Mouse (Mus musculus) midbrain, embryonic 10.5 days (tissue): ENCODE results near the gene Tcf12. TPM values are rescaled to one million over a fixed set of nuclear protein-coding genes. Genes with fewer than 3 reads are reported as not detected.

ENCODE experiments used
- DNase-seq: peaks from one replicate; pipeline ENCODE4 v3.0.0-alpha.2; 2017; ENCODE audit warnings: low spot score
- H3K27ac ChIP-seq: fragments of 300-500 bp; sonication (generic); replicated peaks from 2 replicates; pipeline ENCODE4 v1.5.1; 2016; ENCODE audit warnings: mild to moderate bottlenecking
- H3K27me3 ChIP-seq: fragments of 300-500 bp; sonication (generic); 2 replicates; pipeline ENCODE4 v1.6.1; 2016; ENCODE audit warnings: low read depth, mild to moderate bottlenecking; ENCODE audit not compliant: poor library complexity, severe bottlenecking
- H3K36me3 ChIP-seq: fragments of 300-500 bp; sonication (generic); 2 replicates; pipeline ENCODE4 v1.6.1; 2016; ENCODE audit warnings: mild to moderate bottlenecking, moderate library complexity
- H3K4me1 ChIP-seq: fragments of 300-500 bp; sonication (generic); 2 replicates; pipeline ENCODE4 v1.6.1; 2016
- H3K4me3 ChIP-seq: fragments of 300-500 bp; sonication (generic); 2 replicates; pipeline ENCODE4 v1.5.1; 2016; ENCODE audit warnings: mild to moderate bottlenecking, moderate library complexity
- H3K9me3 ChIP-seq: fragments of 300-500 bp; sonication (generic); replicated peaks from 2 replicates; pipeline ENCODE4 v1.6.1; 2016; ENCODE audit warnings: mild to moderate bottlenecking
- WGBS: fragments of 180-500 bp; shearing (Covaris S2); methylation state at CpG from one replicate; pipeline ENCODE4 v1.1.7; 2016; 5-methylcytosine and 5-hydroxymethylcytosine counted together
- polyA plus RNA-seq: library from polyadenylated mRNA; unstranded; fragments of >200 nt; fragmentation: Nextera tagmentation; extraction: Ambion mirVana; gene quantifications from 2 replicates; pipeline ENCODE4 v1.2.1, GENCODE M21; 2016

Gene Tcf12
- polyA plus RNA-seq, 1 experiment from 2014 or later: 165 TPM

GRCm38 (mm10) chr9:72008634-72009033, 103.0 kb downstream of the Tcf12 start:
- Histone ChIP-seq H3K4me1 (peaks cover 3% of the 10 kb centered on the region; the same call in 1 of the 2 replicates), H3K27me3 (no peaks in the 10 kb centered on the region), H3K27ac (no peak overlapping the region), H3K4me3 (no peak overlapping the region), H3K9me3 (no peaks in the 10 kb centered on the region), H3K36me3 (peaks cover 3% of the 10 kb centered on the region)
- DNase-seq: no peak
- WGBS: 98% methylated on average over 1 of the region's 1 CpGs

- Histone ChIP-seq H3K4me1 (0 out of 2 replicates have a peak, but pooled peaks cover 3% of the 10 kb centered on the region), H3K27me3 (no peaks in the 10 kb centered on the region), H3K27ac (no peak overlapping the region), H3K4me3 (no peak overlapping the region), H3K36me3 (0 out of 2 replicates have a peak, but pooled peaks cover 5% of the 10 kb centered on the region), H3K9me3 (no peaks in the 10 kb centered on the region)
- DNase-seq: no peak
- 92% methylated on average over 3 of the region's 3 CpGs for WGBS
Observed at GRCm38 (mm10) chr9:71991147-71991546, 120.5 kb downstream of the Tcf12 start.

- no peak overlapping the region for H3K4me3 ChIP-seq
- no peaks in the 10 kb centered on the region for H3K27me3 ChIP-seq
- H3K4me1 ChIP-seq: 0 out of 2 replicates have a peak, but pooled peaks cover 3% of the 10 kb centered on the region
- no peaks in the 10 kb centered on the region for H3K9me3 ChIP-seq
- WGBS: 79% methylated on average over 1 of the region's 1 CpGs
- H3K36me3 ChIP-seq: 0 out of 2 replicates have a peak, but pooled peaks cover under 1% of the 10 kb centered on the region
- no peak for DNase-seq
- H3K27ac ChIP-seq: no peak overlapping the region
Observed at GRCm38 (mm10) chr9:71990376-71990775, 121.3 kb downstream of the Tcf12 start.

- DNase-seq: no peak
- H3K36me3 ChIP-seq: no peaks in the 10 kb centered on the region
- 0 out of 2 replicates have a peak, but pooled peaks cover 3% of the 10 kb centered on the region for H3K4me1 ChIP-seq
- H3K9me3 ChIP-seq: no peaks in the 10 kb centered on the region
- no peaks in the 10 kb centered on the region for H3K27me3 ChIP-seq
- 90% methylated on average over 1 of the region's 1 CpGs for WGBS
- no peak overlapping the region for H3K27ac ChIP-seq
- no peak overlapping the region for H3K4me3 ChIP-seq
Observed at GRCm38 (mm10) chr9:71989663-71990062, 122.0 kb downstream of the Tcf12 start.

GRCm38 (mm10) chr9:71986716-71987115, 125.0 kb downstream of the Tcf12 start:
- no peaks in the 10 kb centered on the region for H3K36me3 ChIP-seq
- DNase-seq: no peak
- 89% methylated on average over 2 of the region's 2 CpGs for WGBS

GRCm38 (mm10) chr9:71982826-71983225, 128.8 kb downstream of the Tcf12 start:
- Histone ChIP-seq H3K27me3 (no peaks in the 10 kb centered on the region), H3K4me3 (no peak overlapping the region), H3K4me1 (peaks cover 12% of the 10 kb centered on the region), H3K9me3 (no peaks in the 10 kb centered on the region), H3K36me3 (no peaks in the 10 kb centered on the region), H3K27ac (no peak overlapping the region)
- no peak for DNase-seq
- 88% methylated on average over 1 of the region's 1 CpGs for WGBS

More at GRCm38 (mm10) chr9:71986716-71987115, 125.0 kb downstream of the Tcf12 start:
- Histone ChIP-seq H3K9me3 (no peaks in the 10 kb centered on the region), H3K4me1 (0 out of 2 replicates have a peak, but pooled peaks cover 3% of the 10 kb centered on the region), H3K27me3 (no peaks in the 10 kb centered on the region), H3K4me3 (no peak overlapping the region), H3K27ac (no peak overlapping the region)

- Histone ChIP-seq H3K4me3 (no peak overlapping the region), H3K4me1 (peaks cover 20% of the 10 kb centered on the region), H3K9me3 (no peaks in the 10 kb centered on the region), H3K36me3 (no peaks in the 10 kb centered on the region), H3K27me3 (no peaks in the 10 kb centered on the region), H3K27ac (no peak overlapping the region)
- DNase-seq: no peak
- WGBS: 96% methylated on average over 3 of the region's 3 CpGs
Observed at GRCm38 (mm10) chr9:71981071-71981470, 130.6 kb downstream of the Tcf12 start.

GRCm38 (mm10) chr9:71980579-71980978, 131.1 kb downstream of the Tcf12 start:
- no peak overlapping the region for H3K27ac ChIP-seq
- H3K4me1 ChIP-seq: peaks cover 24% of the 10 kb centered on the region
- no peaks in the 10 kb centered on the region for H3K36me3 ChIP-seq
- no peaks in the 10 kb centered on the region for H3K27me3 ChIP-seq
- 84% methylated on average over 2 of the region's 2 CpGs for WGBS
- no peaks in the 10 kb centered on the region for H3K9me3 ChIP-seq
- DNase-seq: no peak
- no peak overlapping the region for H3K4me3 ChIP-seq

- Histone ChIP-seq H3K4me3 (no peak overlapping the region), H3K36me3 (no peaks in the 10 kb centered on the region), H3K27ac (no peak overlapping the region), H3K4me1 (peaks cover 37% of the 10 kb centered on the region), H3K9me3 (no peaks in the 10 kb centered on the region), H3K27me3 (no peaks in the 10 kb centered on the region)
- 87% methylated on average over 3 of the region's 3 CpGs for WGBS
- no peak for DNase-seq
Observed at GRCm38 (mm10) chr9:71978886-71979285, 132.8 kb downstream of the Tcf12 start.

GRCm38 (mm10) chr9:71976034-71976433, 135.6 kb downstream of the Tcf12 start:
- H3K36me3 ChIP-seq: peaks cover 6% of the 10 kb centered on the region
- peak; percentile 70 for DNase-seq
- H3K27ac ChIP-seq: peak overlapping the region; percentile 42
- no peaks in the 10 kb centered on the region for H3K27me3 ChIP-seq
- 41% methylated on average over 6 of the region's 6 CpGs for WGBS
- no peaks in the 10 kb centered on the region for H3K9me3 ChIP-seq
- H3K4me1 ChIP-seq: peaks cover 37% of the 10 kb centered on the region
- H3K4me3 ChIP-seq: no peak overlapping the region

- Histone ChIP-seq H3K9me3 (no peaks in the 10 kb centered on the region), H3K4me1 (peaks cover 37% of the 10 kb centered on the region), H3K27me3 (no peaks in the 10 kb centered on the region), H3K27ac (no peak overlapping the region), H3K36me3 (peaks cover 6% of the 10 kb centered on the region), H3K4me3 (no peak overlapping the region)
- WGBS: 77% methylated on average over 4 of the region's 4 CpGs
- no peak for DNase-seq
Observed at GRCm38 (mm10) chr9:71975141-71975540, 136.5 kb downstream of the Tcf12 start.

- DNase-seq: no peak
- WGBS: 60% methylated on average over 2 of the region's 2 CpGs
- 0 out of 2 replicates have a peak overlapping the region, but pooled peaks have one; percentile 13 for H3K27ac ChIP-seq
- no peak overlapping the region for H3K4me3 ChIP-seq
- no peaks in the 10 kb centered on the region for H3K9me3 ChIP-seq
- peaks cover 37% of the 10 kb centered on the region for H3K4me1 ChIP-seq
- H3K36me3 ChIP-seq: peaks cover 6% of the 10 kb centered on the region
- H3K27me3 ChIP-seq: no peaks in the 10 kb centered on the region
Observed at GRCm38 (mm10) chr9:71974541-71974959, 137.1 kb downstream of the Tcf12 start.

GRCm38 (mm10) chr9:71964039-71964438, 147.6 kb downstream of the Tcf12 start:
- Histone ChIP-seq H3K4me3 (no peak overlapping the region), H3K27ac (no peak overlapping the region), H3K9me3 (no peaks in the 10 kb centered on the region), H3K36me3 (no peaks in the 10 kb centered on the region), H3K4me1 (peaks cover 5% of the 10 kb centered on the region), H3K27me3 (no peaks in the 10 kb centered on the region)
- no peak for DNase-seq
- WGBS: 94% methylated on average over 4 of the region's 4 CpGs

GRCm38 (mm10) chr9:71960026-71960396, 151.7 kb downstream of the Tcf12 start:
- DNase-seq: no peak
- Histone ChIP-seq H3K9me3 (no peaks in the 10 kb centered on the region), H3K27ac (no peak overlapping the region)

More at GRCm38 (mm10) chr9:71960026-71960396, 151.7 kb downstream of the Tcf12 start:
- Histone ChIP-seq H3K27me3 (no peaks in the 10 kb centered on the region), H3K36me3 (no peaks in the 10 kb centered on the region), H3K4me1 (peaks cover 5% of the 10 kb centered on the region), H3K4me3 (no peak overlapping the region)
